Mouse (Mus musculus) lung, postnatal 10 days (tissue): Measurements from ENCODE around the gene Jph4.
A peak's percentile ranks its signal among the peaks of the same experiment; 100 is the strongest.

Experiments used
- DNase-seq: peaks from one replicate; pipeline ENCODE4 v3.0.0; 2021

Gene Jph4

DNA sequence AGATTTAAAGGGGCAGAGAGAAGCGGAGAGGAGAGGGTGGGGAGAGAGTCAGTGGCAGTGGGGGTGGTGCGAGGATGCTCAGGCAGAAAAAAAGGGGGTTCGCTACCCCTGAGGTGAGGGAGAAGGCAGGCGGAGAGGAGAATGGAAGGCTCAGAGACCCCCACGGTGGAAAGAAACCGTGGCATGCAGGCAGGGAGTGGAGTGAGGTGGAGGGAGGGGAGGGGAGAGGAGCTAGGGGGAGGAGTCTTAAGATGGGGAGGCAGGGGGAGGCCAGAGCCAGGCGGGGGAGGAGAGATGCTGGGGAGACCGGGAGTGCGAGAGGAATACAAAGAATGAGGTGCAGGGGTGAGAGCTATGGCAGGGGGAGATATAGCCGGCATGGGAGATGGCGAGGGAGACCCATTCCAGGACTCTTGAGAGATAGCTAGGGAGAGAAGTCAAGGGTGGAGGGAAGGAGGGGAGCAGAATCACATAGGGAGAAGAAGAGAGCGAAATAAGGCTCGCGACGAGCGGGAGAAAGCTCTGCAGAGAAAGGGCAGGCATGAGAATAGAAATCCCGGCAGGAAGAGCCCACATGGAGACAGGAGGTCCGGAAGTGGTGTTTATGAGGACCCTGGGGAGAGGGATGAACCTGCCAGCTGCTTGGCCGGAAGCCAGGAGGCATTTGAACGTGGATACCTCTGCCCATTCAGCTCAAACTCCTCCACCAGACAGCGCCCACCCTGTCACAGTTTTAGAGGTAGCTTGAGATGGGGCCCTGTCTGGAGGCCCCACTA, at the start of gene Jph4:
TSS of gene Jph4 (minus strand) at position 511 of the 776 bp plus-strand sequence.
- DNase-seq = no peak

DNA sequence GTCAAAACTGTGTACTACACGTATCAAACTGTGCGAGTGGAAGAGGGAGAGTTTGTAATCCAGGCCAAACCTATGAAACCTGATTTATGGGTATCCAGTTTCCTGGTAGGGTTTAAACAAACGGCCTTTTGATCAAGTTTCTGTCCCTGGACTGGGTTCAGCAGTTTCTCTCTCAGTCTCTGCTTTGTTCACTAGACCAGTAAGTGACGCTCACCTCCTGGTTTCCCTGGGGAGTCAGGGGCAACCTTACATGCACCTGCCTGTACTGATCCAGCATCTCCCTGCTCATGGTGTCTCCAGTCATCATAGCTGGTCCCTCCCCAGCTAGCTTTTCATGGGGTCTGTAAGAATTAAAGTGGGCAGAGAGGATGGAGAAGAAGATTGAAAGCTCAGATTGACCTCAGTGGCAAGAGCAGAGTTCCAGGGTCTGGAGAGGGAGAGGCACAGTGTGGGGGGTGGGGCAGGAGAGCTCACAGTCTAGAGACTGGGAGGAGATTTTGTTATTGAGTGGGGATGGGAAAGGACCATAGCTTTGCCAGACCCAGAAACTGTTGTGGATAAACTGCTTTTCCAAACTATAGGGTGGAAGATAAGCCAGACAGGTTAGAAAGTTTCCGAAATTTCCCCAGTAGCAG, 47.6 kb upstream of the Jph4 start:
- no peak for DNase-seq

DNA sequence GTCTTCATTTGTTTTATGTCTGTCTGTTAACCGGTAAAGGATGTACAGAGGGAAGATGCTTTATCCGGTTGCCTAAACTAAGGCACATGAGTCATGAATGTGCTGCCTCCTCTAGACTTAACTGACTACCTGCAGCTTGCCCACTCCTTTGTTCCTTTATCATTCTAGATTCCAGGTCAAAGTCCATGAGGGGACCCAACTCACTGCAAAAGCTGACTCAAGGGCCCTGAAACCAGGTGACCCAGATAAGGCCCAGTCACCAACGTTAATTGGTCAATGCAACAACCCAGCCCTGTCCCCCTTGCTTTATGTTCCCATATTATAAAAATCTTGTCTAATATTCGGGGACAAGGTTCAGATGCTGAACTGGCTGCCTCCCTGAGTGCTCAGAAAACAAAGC, 45.4 kb upstream of the Jph4 start:
- DNase-seq = no peak

DNA sequence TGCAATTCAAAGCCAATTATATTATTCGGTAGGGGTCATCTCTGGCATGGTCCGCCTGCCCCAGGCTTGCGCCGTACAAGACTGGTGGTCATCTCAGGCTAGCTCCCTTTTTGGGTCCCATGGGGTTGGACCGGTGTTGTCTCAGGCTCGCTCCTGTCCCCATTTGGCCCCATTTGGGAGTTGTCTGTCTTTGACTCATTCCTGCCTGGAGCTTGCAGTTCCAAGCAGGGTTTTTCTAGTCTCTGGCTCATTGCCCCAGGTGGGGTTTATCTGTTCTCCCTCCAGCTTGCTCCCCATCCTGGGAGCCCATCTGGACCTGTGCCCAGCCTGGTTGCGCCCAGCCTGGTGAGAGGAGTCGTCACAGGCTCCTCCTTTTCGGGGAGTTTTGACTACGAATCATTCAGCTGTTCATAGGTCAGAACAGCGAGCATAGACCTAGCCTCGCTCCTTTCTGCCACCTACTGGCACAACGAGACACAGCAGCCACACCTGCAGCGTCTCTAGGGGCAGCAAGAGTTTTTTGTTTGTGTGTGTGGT, 44.4 kb upstream of the Jph4 start:
- DNase-seq = peak; percentile 83

DNA sequence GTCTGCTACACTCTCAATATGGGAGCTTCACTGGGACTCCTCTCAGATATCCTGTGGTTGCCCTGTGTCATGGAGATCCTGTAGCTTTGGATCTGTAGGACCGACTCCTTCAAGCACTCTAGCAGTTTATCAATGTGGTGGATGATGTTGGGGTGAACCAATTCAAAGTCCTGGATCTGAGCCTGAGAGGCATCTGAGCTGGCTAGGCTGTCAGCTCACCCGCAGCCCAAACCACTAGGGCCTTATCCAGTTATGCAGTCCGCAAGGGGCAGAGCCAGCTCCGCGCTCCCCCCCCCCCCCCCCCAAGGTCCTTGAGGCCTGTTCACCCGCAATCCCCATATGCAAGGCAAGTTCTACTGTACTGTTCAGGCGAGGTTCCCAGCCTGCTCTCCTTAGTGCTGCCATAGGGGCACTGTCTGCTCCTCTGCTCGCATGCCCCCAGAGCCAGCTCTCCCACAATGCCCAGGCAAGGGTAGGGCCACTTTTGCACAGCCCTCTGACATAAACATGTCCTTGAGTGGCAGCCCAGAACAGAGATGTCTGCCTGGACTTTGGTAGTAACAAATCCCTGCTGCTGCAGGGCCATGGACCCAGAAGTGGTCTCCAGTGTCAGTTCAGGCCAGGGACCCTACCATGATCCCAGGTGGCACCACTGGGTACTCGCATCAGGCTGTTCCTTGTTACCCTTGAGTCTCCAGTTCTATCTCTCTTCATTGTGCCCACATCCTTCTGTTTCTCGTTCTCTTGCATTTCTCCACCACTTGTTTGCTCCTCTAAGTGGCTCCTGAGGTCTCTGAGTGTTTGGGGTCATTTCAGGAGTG, 43.7 kb upstream of the Jph4 start:
- no peak for DNase-seq

DNA sequence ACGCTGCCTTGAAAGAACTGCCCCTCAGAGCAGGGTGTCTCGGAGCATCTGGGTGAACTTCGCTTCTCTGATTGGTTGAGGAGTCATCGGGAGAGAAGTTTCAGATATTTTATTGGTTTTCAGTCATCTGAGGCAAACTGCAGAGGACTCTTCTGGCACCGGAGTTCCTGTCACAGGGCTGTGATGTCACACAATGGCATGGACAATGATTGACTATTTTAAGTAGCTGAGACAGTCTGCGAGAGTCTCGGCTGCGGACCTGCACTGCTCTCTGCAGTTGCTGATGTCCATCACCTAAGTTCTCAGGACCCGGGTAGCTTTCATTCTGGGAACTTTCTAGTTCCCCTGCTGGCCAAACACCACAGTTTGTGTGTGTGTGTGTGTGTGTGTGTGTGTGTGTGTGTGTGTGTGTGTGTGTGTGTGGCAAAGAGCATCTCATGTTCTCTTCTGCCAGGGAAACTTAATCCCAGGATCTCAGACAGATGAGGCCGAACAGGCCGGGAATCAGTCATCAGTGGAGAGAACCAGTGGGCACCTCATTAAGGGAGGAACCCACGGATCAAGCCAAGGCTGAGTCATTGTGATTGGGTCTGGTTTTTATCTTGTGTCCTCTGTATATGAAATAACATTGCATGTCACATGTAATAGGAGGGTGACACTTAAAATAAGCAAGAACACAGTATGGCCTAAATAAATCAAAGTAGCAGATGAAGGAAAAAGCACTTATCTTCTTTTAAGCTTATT, 40.8 kb upstream of the Jph4 start:
- DNase-seq = no peak

DNA sequence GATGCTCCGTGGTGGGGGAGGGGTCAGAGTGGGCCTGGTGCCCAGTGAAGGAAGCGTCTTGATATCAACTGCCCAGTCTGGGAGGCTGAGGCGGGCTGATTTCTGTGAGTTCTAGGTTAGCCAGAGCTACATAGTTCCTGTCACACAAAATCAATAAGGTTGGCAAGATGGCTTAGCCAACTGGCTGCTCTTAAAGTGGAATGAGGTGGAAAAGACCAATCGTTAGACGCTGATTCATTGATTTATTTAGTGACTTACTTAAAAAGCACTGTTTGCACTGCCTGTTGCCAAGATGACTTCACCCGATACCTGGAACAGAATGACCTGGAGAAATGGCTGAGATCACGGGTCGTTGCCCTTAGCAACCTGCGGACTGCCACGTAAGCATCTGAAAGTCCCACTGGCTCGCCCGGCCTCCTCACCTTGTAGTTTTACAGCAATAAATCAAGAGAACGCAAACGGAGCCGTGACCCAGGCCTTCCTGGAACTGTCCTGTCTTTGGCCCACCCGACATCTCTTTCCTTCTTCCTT, 36.3 kb upstream of the Jph4 start:
- no peak for DNase-seq

DNA sequence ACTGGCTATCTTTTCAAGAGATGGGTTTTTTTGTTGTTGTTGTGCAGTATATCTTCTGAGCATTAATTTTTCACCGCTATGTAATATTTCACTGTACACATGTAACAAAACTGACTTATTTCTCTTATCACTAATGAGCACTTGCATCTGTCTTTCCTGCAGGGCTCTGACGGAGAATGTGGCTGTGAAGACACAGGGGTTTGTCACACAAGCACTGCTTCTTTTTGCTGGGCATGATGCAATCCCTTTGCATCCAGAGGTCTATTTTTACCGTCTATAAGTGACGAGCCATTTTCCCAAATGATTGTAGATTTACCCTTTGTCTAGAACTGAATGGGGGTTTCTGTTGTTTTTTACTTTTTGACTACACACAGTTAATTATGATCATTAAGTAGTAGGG, 35.4 kb upstream of the Jph4 start:
- DNase-seq = no peak

DNA sequence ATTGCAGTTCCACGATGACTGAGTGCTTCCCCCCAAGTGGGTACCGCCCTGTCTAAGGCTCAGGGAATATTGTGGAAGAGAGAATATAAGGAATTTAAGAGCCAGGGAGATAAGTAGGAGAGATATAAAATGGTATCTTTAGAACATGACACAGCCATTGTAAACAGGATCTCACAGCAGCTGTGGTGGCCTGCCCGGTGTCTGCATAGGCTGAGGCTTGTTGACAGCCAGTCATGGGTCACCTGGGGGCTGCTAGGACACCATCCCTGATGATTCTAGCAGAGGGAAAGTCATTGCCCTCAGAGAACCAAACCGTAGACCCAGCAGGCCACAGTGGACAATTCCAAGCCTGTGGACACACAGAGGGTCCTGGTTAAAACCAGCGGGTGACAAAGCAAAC, 34.2 kb upstream of the Jph4 start:
- no peak for DNase-seq

DNA sequence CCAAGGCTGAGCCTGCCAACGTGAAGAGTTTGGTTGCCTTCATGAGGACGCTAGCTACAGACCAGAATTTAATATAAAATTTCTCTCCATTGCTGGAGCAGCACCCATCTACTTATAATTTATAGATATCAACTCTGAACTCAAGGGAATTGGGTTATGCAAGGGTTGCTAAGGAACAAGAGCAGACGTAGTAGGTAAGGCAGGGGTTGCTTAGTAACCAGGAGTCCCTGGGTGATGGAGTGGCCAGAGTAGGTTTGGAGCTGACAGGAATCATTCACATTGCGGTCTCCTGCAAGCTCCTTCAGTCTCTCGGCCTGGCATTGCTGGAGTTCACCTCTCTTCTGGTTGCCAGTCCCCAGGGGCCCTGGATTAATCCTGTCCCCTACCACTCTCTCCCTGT, 32.3 kb upstream of the Jph4 start:
- no peak for DNase-seq

DNA sequence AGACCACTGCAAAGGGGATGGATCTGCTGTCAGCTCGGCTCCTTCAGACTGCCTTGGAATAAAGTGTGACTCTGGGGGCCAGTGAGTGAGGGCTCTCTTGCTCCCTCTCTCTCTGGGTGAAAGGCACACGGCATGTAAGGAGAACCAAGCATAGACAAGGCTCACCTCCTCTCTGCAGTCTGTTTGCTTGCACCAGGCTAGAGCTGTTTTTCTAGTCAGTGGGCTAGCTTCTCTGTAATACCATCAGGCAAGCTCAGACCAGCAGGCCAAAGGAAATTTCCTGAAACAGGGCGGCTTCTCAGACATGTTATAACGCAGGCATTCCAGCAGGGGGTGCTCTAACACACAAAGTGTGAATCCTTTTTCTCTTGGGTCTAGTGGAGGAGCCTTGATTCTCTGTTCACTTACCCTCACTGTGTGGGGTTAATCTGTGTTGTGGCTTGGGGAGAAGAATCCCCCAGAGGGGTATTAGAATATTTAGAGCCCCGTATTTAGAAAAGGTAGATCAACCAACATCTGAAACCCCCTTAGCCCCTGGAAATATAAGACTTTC, 31.7 kb upstream of the Jph4 start:
- DNase-seq = peak; percentile 67

DNA sequence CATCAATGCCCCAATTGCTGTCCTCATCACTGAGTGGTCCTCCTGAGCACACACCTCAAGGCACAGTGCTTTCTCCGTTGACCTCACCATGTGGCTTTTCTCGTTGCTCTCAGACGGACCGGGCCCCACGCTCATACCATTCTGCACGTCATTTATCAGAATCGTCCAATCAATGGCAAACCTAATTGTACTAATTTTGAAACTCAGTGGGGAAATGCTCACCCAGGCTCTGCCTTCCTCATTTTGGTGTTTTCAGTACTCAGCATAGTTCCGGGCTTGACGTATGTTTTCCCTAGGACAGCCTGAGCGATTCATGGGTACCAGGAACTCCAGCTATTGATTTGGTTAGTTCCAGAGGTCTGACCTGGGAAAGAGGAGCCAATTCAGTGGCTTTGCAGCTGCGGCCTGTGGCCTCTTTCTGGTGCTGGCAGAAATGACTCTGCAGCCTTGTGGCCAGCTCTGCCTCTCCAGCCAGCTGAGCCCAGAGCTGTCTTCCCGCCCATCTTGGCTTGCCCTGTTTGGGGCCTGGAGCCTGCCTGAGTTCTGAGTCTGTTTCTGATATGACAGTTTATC, 30.2 kb upstream of the Jph4 start:
- peak; percentile 42 for DNase-seq

DNA sequence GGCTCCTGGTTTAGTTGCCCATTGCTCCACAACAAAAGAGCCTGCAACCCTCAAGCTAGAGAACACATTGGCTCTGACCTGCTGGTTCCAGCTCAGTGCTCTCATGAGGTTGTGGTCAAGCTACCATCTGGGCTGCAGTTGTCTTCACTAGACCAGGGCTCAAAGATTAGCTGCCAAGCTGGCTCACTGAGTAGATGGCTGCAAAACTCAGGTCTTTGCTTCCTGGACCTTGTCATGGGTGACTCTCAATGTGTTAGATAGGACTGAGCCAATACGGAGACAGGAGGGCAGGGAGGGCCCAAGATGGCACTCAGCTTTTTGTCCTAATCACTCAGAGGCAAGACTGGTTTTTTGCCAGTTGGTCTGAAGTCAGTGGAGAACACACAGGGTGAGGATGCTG, 29.6 kb upstream of the Jph4 start:
- no peak for DNase-seq

DNA sequence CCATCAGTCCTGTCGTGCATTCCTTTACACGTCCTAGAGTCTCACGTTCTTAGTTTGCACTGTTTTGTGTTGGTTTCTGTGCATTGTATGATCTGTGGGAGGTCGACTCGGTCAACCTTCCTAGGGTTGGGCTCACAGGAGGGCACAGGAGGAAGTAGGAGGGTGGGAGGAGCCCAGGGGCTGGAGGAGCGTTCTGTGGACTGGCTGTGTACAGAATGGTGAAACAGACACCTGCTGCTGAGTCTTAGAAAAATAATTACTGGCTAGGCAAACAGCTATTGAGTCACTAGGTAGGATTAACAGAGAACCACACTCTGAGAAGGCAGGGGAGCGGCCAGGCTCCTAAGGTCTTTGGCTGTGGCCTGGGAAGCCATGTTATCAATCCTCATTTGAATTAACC, 22.6 kb upstream of the Jph4 start:
- DNase-seq = no peak

DNA sequence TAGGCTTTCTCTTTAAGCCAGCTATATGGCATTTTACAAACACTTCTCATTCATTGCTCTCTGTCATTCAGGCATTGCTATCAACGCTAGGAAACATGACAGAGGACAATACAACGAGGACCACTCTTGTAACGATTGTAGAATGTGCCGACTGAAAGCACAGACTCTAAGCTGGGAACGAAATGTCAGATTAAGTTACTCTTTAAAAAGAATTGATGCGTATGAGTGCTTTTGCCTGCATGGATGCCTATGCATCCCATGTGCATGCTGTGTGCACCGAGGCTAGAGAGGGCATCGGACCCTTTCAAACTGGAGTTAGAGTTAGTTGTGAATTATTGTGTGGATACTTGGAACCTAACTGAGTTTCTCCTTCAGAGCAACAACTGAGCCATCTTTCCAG, 18.9 kb upstream of the Jph4 start:
- DNase-seq = no peak

DNA sequence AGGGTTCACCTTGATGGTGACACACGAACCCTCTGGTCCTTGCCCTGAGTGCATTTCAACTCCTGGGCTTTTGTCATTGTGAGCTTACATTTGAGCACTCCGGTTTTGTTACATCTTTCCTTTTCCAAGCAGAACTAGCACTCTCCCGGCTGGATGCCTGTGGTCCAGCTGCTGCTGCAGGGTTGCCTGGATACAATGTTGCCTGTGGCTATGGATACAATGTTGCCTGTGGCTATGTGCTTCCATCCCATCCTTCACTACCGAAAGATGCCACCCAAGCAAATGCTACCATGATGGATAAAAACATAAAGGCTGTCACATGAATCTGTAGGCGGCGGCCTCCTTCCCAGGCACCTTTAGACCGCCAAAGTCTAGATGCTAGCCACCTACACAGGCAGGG, 9.8 kb upstream of the Jph4 start:
- no peak for DNase-seq

DNA sequence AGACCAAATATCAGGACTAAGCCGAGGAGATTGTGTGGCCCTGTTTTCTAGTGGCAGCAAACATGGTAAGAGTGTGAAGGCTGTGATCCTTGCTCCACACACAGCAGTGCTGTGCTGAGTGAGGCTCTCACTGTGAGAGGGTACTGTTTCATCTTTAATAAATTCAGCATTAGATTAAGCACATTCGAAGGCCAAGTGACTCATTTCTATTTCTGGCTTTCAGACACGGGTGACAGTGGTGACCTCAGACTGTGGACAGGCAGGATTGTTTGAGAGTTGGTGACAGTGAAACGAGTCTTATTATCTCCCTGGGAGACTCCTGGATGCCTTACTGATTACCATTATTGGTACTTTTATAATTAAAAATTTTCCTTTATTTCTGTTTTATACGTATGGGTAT, 9.0 kb upstream of the Jph4 start:
- no peak for DNase-seq

DNA sequence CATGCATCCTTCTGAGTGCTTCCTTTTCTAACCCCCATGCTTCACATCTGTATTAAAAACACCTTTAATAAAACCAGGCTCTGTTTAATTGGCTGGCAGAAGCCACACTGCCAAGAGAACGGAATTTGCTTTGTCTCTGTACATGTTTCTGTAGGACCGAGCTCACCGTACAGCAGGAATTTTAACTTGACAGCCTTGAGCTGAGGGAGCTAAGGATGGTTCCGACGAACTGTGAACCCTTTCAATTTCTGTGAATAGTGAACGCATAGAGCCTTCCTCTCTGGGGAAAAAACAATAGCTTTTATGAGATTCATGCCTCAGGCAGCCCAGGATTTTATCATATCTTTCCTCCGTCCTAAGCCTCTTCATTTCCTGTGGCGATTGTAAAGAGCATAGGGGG, 5.6 kb upstream of the Jph4 start:
- no peak for DNase-seq

DNA sequence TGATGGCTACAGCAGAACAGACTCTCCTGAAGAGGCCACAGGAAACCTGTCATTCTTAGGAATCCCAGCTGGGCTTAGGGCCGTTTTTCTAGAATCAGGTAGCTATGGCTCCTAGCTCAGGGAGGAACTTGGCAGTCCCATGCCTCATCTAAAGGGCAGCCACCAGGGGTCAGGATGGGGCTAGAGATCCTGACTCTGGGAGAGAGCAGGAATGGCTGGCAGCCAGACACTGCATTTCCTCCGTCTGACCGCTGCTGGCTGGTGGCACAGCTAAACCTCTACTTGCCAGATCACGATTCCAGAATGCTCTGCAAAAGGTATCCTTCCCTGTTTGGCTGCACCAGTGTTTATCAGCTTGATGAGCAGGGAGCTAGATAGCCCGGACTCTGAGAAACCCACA, 5.2 kb upstream of the Jph4 start:
- peak; percentile 88 for DNase-seq

DNA sequence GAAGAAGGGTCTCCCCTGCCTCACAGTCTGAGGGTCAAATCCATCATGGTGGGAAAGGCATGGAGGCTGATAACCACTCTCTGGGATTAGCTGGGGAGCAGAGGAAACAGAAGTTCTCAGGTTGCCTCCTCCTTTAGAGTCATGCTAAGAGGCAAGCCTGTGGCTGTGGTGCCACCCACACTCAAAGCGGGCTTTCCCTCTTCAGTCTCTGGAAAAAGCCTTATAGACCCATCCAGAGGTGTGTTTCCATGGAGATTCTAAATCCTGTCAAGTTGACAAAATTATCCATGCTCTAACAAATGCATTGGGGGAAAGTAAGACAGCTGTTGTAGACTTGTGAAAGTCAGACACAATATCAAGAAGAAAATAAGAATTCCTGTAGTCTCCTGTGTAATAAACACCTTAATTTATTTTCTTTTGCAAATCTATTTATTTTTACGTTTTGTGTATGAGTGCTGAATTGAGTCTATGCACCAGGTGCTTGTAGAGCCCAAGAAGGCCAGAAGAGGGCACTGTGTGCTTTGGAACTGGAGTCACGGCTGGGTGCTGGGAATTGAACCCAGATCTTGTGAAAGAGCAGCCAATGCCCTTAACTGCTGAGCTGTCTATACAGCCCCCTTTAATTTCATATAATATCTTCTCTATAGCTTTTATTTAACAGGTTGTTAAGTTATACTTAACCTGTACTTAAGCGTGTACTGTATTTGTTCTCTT, 2.8 kb upstream of the Jph4 start:
- no peak for DNase-seq

DNA sequence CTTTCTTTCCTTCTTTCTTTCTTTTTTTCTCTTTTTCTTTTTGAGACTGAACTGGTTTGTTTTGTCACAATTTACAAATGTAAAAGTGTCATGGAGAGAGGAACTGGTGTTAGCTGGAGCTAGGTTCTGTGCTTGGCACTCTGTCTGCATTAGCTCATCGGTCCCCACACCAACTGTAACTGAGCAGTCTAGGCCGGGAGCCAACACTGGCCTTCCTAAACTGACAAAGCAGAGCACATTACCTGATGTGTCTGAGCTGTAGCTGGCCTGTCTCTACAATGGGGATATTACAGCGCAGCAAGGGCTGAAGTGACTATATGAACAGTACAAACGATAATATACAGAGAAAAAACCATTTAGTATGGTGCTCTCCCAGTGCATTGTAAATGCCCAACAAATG, 2.1 kb upstream of the Jph4 start:
- no peak for DNase-seq
